Mouse (Mus musculus) MEL (cell line): ENCODE results near the gene Tirap. TPM values are rescaled to one million over a fixed set of nuclear protein-coding genes. Genes with fewer than 3 reads are reported as not detected.

Source experiments
- DNase-seq: peaks from one replicate; pipeline ENCODE4 v3.0.0; 2011; ENCODE audit warnings: low read depth, low spot score
- H3K27ac ChIP-seq: 2 replicates; pipeline ENCODE4 v1.5.1; 2012; ENCODE audit warnings: low read depth, mild to moderate bottlenecking, control low read depth, low read length, moderate library complexity; ENCODE audit not compliant: control insufficient read depth
- H3K27me3 ChIP-seq, 2 experiments: fragments of 150-350 bp in 1 of 2; sonication (generic) in 1 of 2; 2 replicates each; pipeline ENCODE4 v1.6.1; 2012; ENCODE audit warnings: low read length in 2 of 2, mild to moderate bottlenecking in 2 of 2, improper control_type of control experiment in 1 of 2, moderate library complexity in 1 of 2; ENCODE audit not compliant: insufficient read depth in 2 of 2, control insufficient read depth in 1 of 2
- H3K36me3 ChIP-seq, 2 experiments: 2 replicates each; pipeline ENCODE4 v1.6.1; 2012 to 2014; ENCODE audit warnings: low read length in 2 of 2, improper control_type of control experiment in 1 of 2, inconsistent platforms in 1 of 2, mild to moderate bottlenecking in 1 of 2; ENCODE audit not compliant: insufficient read depth in 2 of 2, control insufficient read depth in 1 of 2
- H3K4me1 ChIP-seq, 2 experiments: fragments of 150-350 bp in 1 of 2; sonication (generic) in 1 of 2; 2 replicates each; pipeline ENCODE4 v1.6.1; 2012; ENCODE audit warnings: low read length in 2 of 2, improper control_type of control experiment in 1 of 2, mild to moderate bottlenecking in 1 of 2; ENCODE audit not compliant: insufficient read depth in 2 of 2, control insufficient read depth in 1 of 2
- H3K4me3 ChIP-seq, 2 experiments: fragments of 150-350 bp in 1 of 2; sonication (generic) in 1 of 2; 2 replicates each; pipeline ENCODE4 v1.5.1; 2012; ENCODE audit warnings: low read depth in 2 of 2, low read length in 2 of 2, mild to moderate bottlenecking in 2 of 2, moderate library complexity in 2 of 2, control low read depth in 1 of 2, improper control_type of control experiment in 1 of 2; ENCODE audit not compliant: control insufficient read depth in 1 of 2, insufficient read depth in 1 of 2
- H3K79me2 ChIP-seq: 2 replicates; pipeline ENCODE4 v1.6.1; 2012; ENCODE audit warnings: mild to moderate bottlenecking, low read length, moderate library complexity; ENCODE audit not compliant: control insufficient read depth, poor library complexity, insufficient read depth
- H3K9ac ChIP-seq: 2 replicates; pipeline ENCODE4 v1.6.1; 2012; ENCODE audit warnings: low read depth, mild to moderate bottlenecking, control low read depth, low read length, moderate library complexity; ENCODE audit not compliant: control insufficient read depth, poor library complexity, severe bottlenecking
- H3K9me3 ChIP-seq: fragments of 150-350 bp; sonication (generic); replicated peaks from 2 replicates; pipeline ENCODE4 v1.6.1; 2012; ENCODE audit warnings: mild to moderate bottlenecking, low read length, improper control_type of control experiment, moderate library complexity; ENCODE audit not compliant: insufficient read depth
- BHLHE40 ChIP-seq: IDR thresholded peaks from 2 replicates; pipeline ENCODE4 v1.6.1; 2012; ENCODE audit warnings: low read depth, mild to moderate bottlenecking, inconsistent platforms, low read length, improper control_type of control experiment, borderline replicate concordance
- CHD1 ChIP-seq: IDR thresholded peaks from 2 replicates; pipeline ENCODE4 v1.6.1; 2012; ENCODE audit warnings: low read depth, mild to moderate bottlenecking, inconsistent platforms, low read length, improper control_type of control experiment
- CTCF ChIP-seq, 3 experiments: IDR thresholded peaks in 2 of 3; conservative IDR thresholded peaks in 1 of 3; 2 replicates each; pipeline ENCODE4 v1.5.1; 2011 to 2012; ENCODE audit warnings: low read length in 3 of 3, low read depth in 2 of 3, mild to moderate bottlenecking in 2 of 3, improper control_type of control experiment in 1 of 3, inconsistent platforms in 1 of 3, mixed read lengths in 1 of 3, moderate library complexity in 1 of 3; ENCODE audit not compliant: control insufficient read depth in 1 of 3, insufficient read depth in 1 of 3, poor library complexity in 1 of 3, severe bottlenecking in 1 of 3
- E2F4 ChIP-seq: IDR thresholded peaks from 2 replicates; pipeline ENCODE4 v1.6.1; 2011; ENCODE audit warnings: low read depth, low read length, improper control_type of control experiment, borderline replicate concordance
- ELF1 ChIP-seq: IDR thresholded peaks from 2 replicates; pipeline ENCODE4 v1.6.1; 2014; ENCODE audit warnings: low read depth, mild to moderate bottlenecking, inconsistent platforms, low read length, improper control_type of control experiment, moderate library complexity
- ETS1 ChIP-seq: IDR thresholded peaks from 2 replicates; pipeline ENCODE4 v1.6.1; 2012; ENCODE audit warnings: low read depth, mild to moderate bottlenecking, inconsistent platforms, low read length, improper control_type of control experiment, moderate library complexity
- GABPA ChIP-seq: IDR thresholded peaks from 2 replicates; pipeline ENCODE4 v1.6.1; 2012; ENCODE audit warnings: low read depth, mild to moderate bottlenecking, inconsistent platforms, low read length, improper control_type of control experiment, moderate library complexity
- GATA1 ChIP-seq: IDR thresholded peaks from 2 replicates; pipeline ENCODE4 v1.6.1; 2011; ENCODE audit warnings: low read depth, low read length, improper control_type of control experiment
- HCFC1 ChIP-seq: IDR thresholded peaks from 2 replicates; pipeline ENCODE4 v1.6.1; 2012; ENCODE audit warnings: low read depth, mild to moderate bottlenecking, inconsistent platforms, low read length, improper control_type of control experiment, moderate library complexity
- JUND ChIP-seq: IDR thresholded peaks from 2 replicates; pipeline ENCODE4 v1.6.1; 2011; ENCODE audit warnings: low read depth, mild to moderate bottlenecking, improper control_type of control experiment, low read length
- MAFK ChIP-seq: IDR thresholded peaks from 2 replicates; pipeline ENCODE4 v1.6.1; 2011; ENCODE audit warnings: low read depth, mild to moderate bottlenecking, low read length, improper control_type of control experiment, borderline replicate concordance
- MAX ChIP-seq: IDR thresholded peaks from 2 replicates; pipeline ENCODE4 v1.6.1; 2011; ENCODE audit warnings: low read length, improper control_type of control experiment
- MYB ChIP-seq: IDR thresholded peaks from 2 replicates; pipeline ENCODE4 v1.6.1; 2011; ENCODE audit warnings: mild to moderate bottlenecking, low read depth, low read length, improper control_type of control experiment
- NELFE ChIP-seq: IDR thresholded peaks from 2 replicates; pipeline ENCODE4 v1.6.1; 2011; ENCODE audit warnings: low read depth, low read length, improper control_type of control experiment
- NRF1 ChIP-seq: IDR thresholded peaks from 2 replicates; pipeline ENCODE4 v1.6.1; 2014; ENCODE audit warnings: low read depth, mild to moderate bottlenecking, inconsistent platforms, low read length, improper control_type of control experiment, moderate library complexity; ENCODE audit not compliant: poor library complexity, insufficient read depth, severe bottlenecking
- POLR2A ChIP-seq, 2 experiments: IDR thresholded peaks; 2 replicates each; pipeline ENCODE4 v1.6.1; 2011 to 2012; ENCODE audit warnings: low read length in 2 of 2, mild to moderate bottlenecking in 2 of 2, control low read depth in 1 of 2, improper control_type of control experiment in 1 of 2, low read depth in 1 of 2, moderate library complexity in 1 of 2; ENCODE audit not compliant: control insufficient read depth in 1 of 2, insufficient read depth in 1 of 2, poor library complexity in 1 of 2
- POLR2AphosphoS2 ChIP-seq: IDR thresholded peaks from 2 replicates; pipeline ENCODE4 v1.6.1; 2011; ENCODE audit warnings: low read length, improper control_type of control experiment
- POLR2AphosphoS5 ChIP-seq: IDR thresholded peaks from 2 replicates; pipeline ENCODE4 v1.6.1; 2012; ENCODE audit warnings: low read depth, borderline replicate concordance, mild to moderate bottlenecking, inconsistent platforms, low read length, moderate library complexity, mixed read lengths
- RCOR1 ChIP-seq: IDR thresholded peaks from 2 replicates; pipeline ENCODE4 v1.6.1; 2012; ENCODE audit warnings: low read depth, mild to moderate bottlenecking, inconsistent platforms, low read length, improper control_type of control experiment
- SMC3 ChIP-seq: IDR thresholded peaks from 2 replicates; pipeline ENCODE4 v1.6.1; 2011; ENCODE audit warnings: low read depth, low read length, improper control_type of control experiment
- TAL1 ChIP-seq: IDR thresholded peaks from 2 replicates; pipeline ENCODE4 v1.6.1; 2012; ENCODE audit warnings: mild to moderate bottlenecking, inconsistent platforms, low read length, moderate library complexity, mixed read lengths
- TCF12 ChIP-seq: IDR thresholded peaks from 2 replicates; pipeline ENCODE4 v1.6.1; 2014; ENCODE audit warnings: low read depth, mild to moderate bottlenecking, inconsistent platforms, low read length, improper control_type of control experiment, moderate library complexity
- UBTF ChIP-seq: IDR thresholded peaks from 2 replicates; pipeline ENCODE4 v1.6.1; 2012; ENCODE audit warnings: low read depth, mild to moderate bottlenecking, inconsistent platforms, low read length, improper control_type of control experiment, moderate library complexity, borderline replicate concordance; ENCODE audit not compliant: insufficient read depth
- USF1 ChIP-seq: IDR thresholded peaks from 2 replicates; pipeline ENCODE4 v1.6.1; 2014; ENCODE audit warnings: low read depth, mild to moderate bottlenecking, inconsistent platforms, low read length, improper control_type of control experiment, moderate library complexity
- USF2 ChIP-seq, 2 experiments: IDR thresholded peaks; 2 replicates each; pipeline ENCODE4 v1.6.1; 2011 to 2012; ENCODE audit warnings: improper control_type of control experiment in 2 of 2, low read length in 2 of 2, borderline replicate concordance in 1 of 2, inconsistent platforms in 1 of 2, low read depth in 1 of 2, mild to moderate bottlenecking in 1 of 2; ENCODE audit not compliant: insufficient read depth in 1 of 2
- ZMIZ1 ChIP-seq: IDR thresholded peaks from 2 replicates; pipeline ENCODE4 v1.6.1; 2012; ENCODE audit warnings: low read depth, mild to moderate bottlenecking, inconsistent platforms, low read length, improper control_type of control experiment, moderate library complexity
- ZNF384 ChIP-seq: IDR thresholded peaks from 2 replicates; pipeline ENCODE4 v1.6.1; 2012; ENCODE audit warnings: low read depth, mild to moderate bottlenecking, inconsistent platforms, low read length, improper control_type of control experiment
- polyA plus RNA-seq, 2 experiments: library from polyadenylated mRNA; stranded (reverse) in 1 of 2; unstranded in 1 of 2; fragments of >175 nt in 1 of 2; fragments of >200 nt in 1 of 2; gene quantifications; 2 replicates each; pipeline versions ENCODE4 v1.2.1 to v1.2.4; 2012; ENCODE audit warnings: low replicate concordance in 2 of 2, low read depth in 1 of 2; ENCODE audit not compliant: insufficient read length in 2 of 2, insufficient read depth in 1 of 2, missing spikeins in 1 of 2
- total RNA-seq: library from RNA; depleted of rRNA; stranded (reverse); fragments of 300-350 nt; gene quantifications from 2 replicates; pipeline ENCODE4 v1.2.3, GENCODE M21; 2012

The Tirap gene
- total and polyA plus RNA-seq, 3 experiments = 2.4 to 5.3 TPM; not detected in 1

DNA sequence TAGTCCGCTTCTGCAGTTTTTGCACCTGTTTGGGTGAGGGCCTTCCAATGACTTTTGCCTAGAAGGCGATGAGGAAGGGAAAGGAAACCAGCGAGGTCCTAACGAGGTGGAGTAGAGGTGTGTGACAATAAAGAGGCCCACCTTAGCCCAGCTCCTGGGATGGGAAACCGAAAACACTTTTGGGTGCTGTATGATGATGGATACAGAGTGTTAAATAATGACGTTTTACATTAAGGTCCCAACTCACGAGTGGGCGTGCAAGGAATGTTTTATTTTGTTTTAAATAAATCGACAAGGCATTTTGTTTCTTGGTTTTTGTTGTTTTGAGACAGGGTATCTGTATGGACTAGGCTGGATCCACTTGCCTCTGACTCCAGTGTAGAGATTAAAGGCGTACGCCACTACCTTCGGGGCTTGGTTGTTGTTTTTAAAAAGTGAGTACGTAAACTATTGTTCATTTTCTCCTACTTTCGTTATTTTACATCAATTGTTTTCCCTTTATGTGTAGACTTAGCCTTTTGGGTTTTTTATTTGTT lies 23.9 kb downstream of the Tirap start:
- peak overlapping the region; percentile 69 to 85 for H3K4me3 ChIP-seq
- peak overlapping the region; percentile 45 for H3K9ac ChIP-seq
- TF ChIP-seq CTCF (IDR thresholded peaks at IDR 0.05 in 2 of 3, conservative IDR thresholded peaks at IDR 0.05 in 1 of 3; ENCODE audit: control insufficient read depth in 1 of 3, insufficient read depth in 1 of 3, low read depth in 2 of 3, low read length in 3 of 3, poor library complexity in 1 of 3, severe bottlenecking in 1 of 3) (no peak), E2F4 (no peak)
- peaks cover 0 to 4% of the 10 kb centered on the region in 2 experiments; a peak in 1 of 4 replicates for H3K4me1 ChIP-seq
- H3K79me2 ChIP-seq = peaks cover 12% of the 10 kb centered on the region
- DNase-seq = no peak
- H3K36me3 ChIP-seq = peaks cover 0 to 9% of the 10 kb centered on the region in 2 experiments; a peak in 2 of 4 replicates
- H3K27me3 ChIP-seq = no peaks in the 10 kb centered on the region
- H3K9me3 ChIP-seq = no peaks in the 10 kb centered on the region
- H3K27ac ChIP-seq = no peak overlapping the region

- Histone ChIP-seq H3K4me3 (peak within 1 kb of the TSS; percentile 69 to 85), H3K79me2 (peaks cover 12% of the 10 kb centered on the region), H3K36me3 (peaks cover 0 to 9% of the 10 kb centered on the region in 2 experiments; a peak in 2 of 4 replicates), H3K9ac (peak within 1 kb of the TSS; percentile 86), H3K9me3 (no peaks in the 10 kb centered on the region), H3K27ac (peak within 1 kb of the TSS; percentile 88), H3K4me1 (peaks cover 0 to 4% of the 10 kb centered on the region in 2 experiments; a peak in 1 of 4 replicates), H3K27me3 (no peaks in the 10 kb centered on the region)
- peak; percentile 95 for DNase-seq
- TF ChIP-seq ETS1 (peak; percentile 56; the same call in 1 of the 2 replicates), E2F4 (peak; percentile 80; the same call in 1 of the 2 replicates), ELF1 (peak; percentile 64), MYB (no peak), NRF1 (peak; percentile 79), CHD1 (peak; percentile 99), MAFK (no peak), NELFE (peak; percentile 55), USF2 (IDR thresholded peaks at IDR 0.05; ENCODE audit: borderline replicate concordance in 1 of 2, insufficient read depth in 1 of 2, low read depth in 1 of 2, low read length in 2 of 2) (no peak), ZMIZ1 (no peak), POLR2A (IDR thresholded peaks at IDR 0.05; ENCODE audit: control insufficient read depth in 1 of 2, insufficient read depth in 1 of 2, low read depth in 1 of 2, low read length in 2 of 2, poor library complexity in 1 of 2) (peak; percentile 58 to 87; a peak in 3 of 4 replicates), HCFC1 (peak; percentile 96), JUND (0 out of 2 replicates have a peak, but pooled peaks have one; percentile 43), ZNF384 (no peak), USF1 (peak; percentile 70), MAX (peak; percentile 75), GATA1 (no peak), RCOR1 (peak; percentile 44; the same call in 1 of the 2 replicates), CTCF (IDR thresholded peaks at IDR 0.05 in 2 of 3, conservative IDR thresholded peaks at IDR 0.05 in 1 of 3; ENCODE audit: control insufficient read depth in 1 of 3, insufficient read depth in 1 of 3, low read depth in 2 of 3, low read length in 3 of 3, poor library complexity in 1 of 3, severe bottlenecking in 1 of 3) (no peak), UBTF (no peak), POLR2AphosphoS2 (peak; percentile 65; the same call in 1 of the 2 replicates), POLR2AphosphoS5 (no peak), BHLHE40 (peak; percentile 60; the same call in 1 of the 2 replicates), GABPA (no peak), SMC3 (no peak), TAL1 (no peak), TCF12 (0 out of 2 replicates have a peak, but pooled peaks have one; percentile 4)
These were observed 24.6 kb downstream of the Tirap start, which contains the start of gene Dcps for GRCm38 (mm10) chr9:35175251-35176123. Gene Dcps, minus strand, starts transcription at chr9:35176061.
